Mouse (Mus musculus): Measurements from ENCODE around the gene Tomm40. TPM values are rescaled to one million over a fixed set of nuclear protein-coding genes. Genes with fewer than 3 reads are reported as not detected.

Gene Tomm40
- polyA plus RNA-seq, 1 experiment from 2014 or later, result 158 TPM

DNA sequence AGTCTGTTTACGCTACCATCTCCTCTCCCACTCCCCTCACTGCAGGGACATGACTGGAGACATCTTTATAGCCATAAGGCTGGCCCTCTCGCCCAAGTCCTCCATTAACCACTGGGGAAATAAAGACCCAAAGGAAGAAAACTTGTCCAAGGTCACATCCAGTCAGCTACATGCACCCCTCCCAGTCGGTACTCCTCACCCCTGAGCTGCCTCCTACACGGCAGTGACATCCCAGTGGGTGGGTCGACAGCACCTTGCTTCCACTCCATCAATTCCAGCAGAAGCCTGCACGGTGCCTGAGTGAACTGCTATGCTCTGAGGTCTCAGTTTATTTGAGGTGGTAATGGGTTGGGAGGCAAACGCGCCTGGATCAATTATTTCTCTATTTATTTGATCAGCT, 51.3 kb downstream of the Tomm40 start:
- 21% methylated on average over 8 of the region's 8 CpGs for WGBS
- Histone ChIP-seq H3K4me2 (peak overlapping the region; percentile 85), H3K4me1 (replicated peaks) (peaks cover 27% of the 10 kb centered on the region), H3K9me3 (no peaks in the 10 kb centered on the region), H3K36me3 (no peaks in the 10 kb centered on the region), H3K27me3 (no peaks in the 10 kb centered on the region), H3K9ac (peak overlapping the region; percentile 94), H3K4me3 (peak overlapping the region; percentile 80), H3K27ac (replicated peaks) (no peak overlapping the region)
- no peak for ATAC-seq (ENCODE audit: low FRiP score, low read depth)

DNA sequence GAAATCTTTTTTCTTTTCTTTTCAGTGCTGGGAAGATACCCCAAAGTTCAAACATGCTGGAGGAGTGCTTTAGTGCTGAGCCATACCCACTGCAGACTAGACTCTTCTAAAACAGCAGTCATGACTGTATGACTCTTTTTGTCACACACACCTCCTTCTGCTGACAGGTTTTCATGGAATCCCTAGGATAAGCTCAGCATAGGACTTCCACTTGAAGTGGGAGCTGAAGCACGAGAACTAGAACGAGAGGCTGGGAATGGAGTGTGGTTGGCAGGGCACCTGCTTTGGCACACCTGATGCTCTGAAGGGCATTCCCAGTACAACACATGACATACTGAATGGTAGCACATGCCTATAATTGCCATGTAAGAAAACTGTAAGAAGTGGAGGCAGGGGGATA, 62.6 kb downstream of the Tomm40 start:
- no peak overlapping the region for H3K27ac ChIP-seq (replicated peaks)
- H3K9ac ChIP-seq, result no peak overlapping the region
- no peak overlapping the region for H3K4me3 ChIP-seq
- H3K27me3 ChIP-seq, result no peaks in the 10 kb centered on the region
- WGBS, result 94% methylated on average over 2 of the region's 2 CpGs
- no peak overlapping the region for H3K4me2 ChIP-seq
- peaks cover 48% of the 10 kb centered on the region for H3K36me3 ChIP-seq
- no peaks in the 10 kb centered on the region for H3K4me1 ChIP-seq (replicated peaks)
- H3K9me3 ChIP-seq, result no peaks in the 10 kb centered on the region
- ATAC-seq (ENCODE audit: low FRiP score, low read depth), result no peak

Other genes starting within 250 kb of the Tomm40 start
- gene Bloc1s3, start 207.1 kb downstream of the Tomm40 start, polyA plus RNA-seq (2015; fragmentation: Nextera tagmentation; extraction: Ambion mirVana), result 4.5 and 4.8 TPM in 2 replicates
- gene Trappc6a, start 207.0 kb downstream of the Tomm40 start, polyA plus RNA-seq (2015; fragmentation: Nextera tagmentation; extraction: Ambion mirVana), result 39.4 and 41.4 TPM in 2 replicates
- 1.1 and 1.2 TPM in 2 replicates for gene Nkpd1, start 197.6 kb downstream of the Tomm40 start, polyA plus RNA-seq (2015; fragmentation: Nextera tagmentation; extraction: Ambion mirVana)
- 42.5 and 46.6 TPM in 2 replicates for gene Ppp1r37, start 152.4 kb downstream of the Tomm40 start, polyA plus RNA-seq (2015; fragmentation: Nextera tagmentation; extraction: Ambion mirVana)
- gene Zfp296, start 138.2 kb downstream of the Tomm40 start, polyA plus RNA-seq (2015; fragmentation: Nextera tagmentation; extraction: Ambion mirVana), result 0.19 and 0.47 TPM in 2 replicates
- 152 TPM in 2 replicates for gene Gemin7, start 137.8 kb downstream of the Tomm40 start, polyA plus RNA-seq (2015; fragmentation: Nextera tagmentation; extraction: Ambion mirVana)
- 56.0 and 60.7 TPM in 2 replicates for gene Clasrp, start 111.0 kb downstream of the Tomm40 start, polyA plus RNA-seq (2015; fragmentation: Nextera tagmentation; extraction: Ambion mirVana)
- gene Relb, start 86.0 kb downstream of the Tomm40 start, polyA plus RNA-seq (2015; fragmentation: Nextera tagmentation; extraction: Ambion mirVana), result 7.0 and 7.2 TPM in 2 replicates
- 134 and 143 TPM in 2 replicates for gene Clptm1, start 50.4 kb downstream of the Tomm40 start, polyA plus RNA-seq (2015; fragmentation: Nextera tagmentation; extraction: Ambion mirVana)
- gene Apoc2, start 37.5 kb downstream of the Tomm40 start, polyA plus RNA-seq (2015; fragmentation: Nextera tagmentation; extraction: Ambion mirVana), result 0.58 and 1.1 TPM in 2 replicates
- not detected in 2 replicates for gene Gm44805, start 34.0 kb downstream of the Tomm40 start, polyA plus RNA-seq (2015; fragmentation: Nextera tagmentation; extraction: Ambion mirVana)
- gene Apoc4, start 34.0 kb downstream of the Tomm40 start, polyA plus RNA-seq (2015; fragmentation: Nextera tagmentation; extraction: Ambion mirVana), result not detected in 2 replicates
- 1.9 and 2.3 TPM in 2 replicates for gene Apoc1, start 22.8 kb downstream of the Tomm40 start, polyA plus RNA-seq (2015; fragmentation: Nextera tagmentation; extraction: Ambion mirVana)
- 624 and 744 TPM in 2 replicates for gene Apoe, start 16.2 kb downstream of the Tomm40 start, polyA plus RNA-seq (2015; fragmentation: Nextera tagmentation; extraction: Ambion mirVana)
- 58.9 and 60.4 TPM in 2 replicates for gene Nectin2, start 35.0 kb upstream of the Tomm40 start, polyA plus RNA-seq (2015; fragmentation: Nextera tagmentation; extraction: Ambion mirVana)
- gene Bcam, start 55.6 kb upstream of the Tomm40 start, polyA plus RNA-seq (2015; fragmentation: Nextera tagmentation; extraction: Ambion mirVana), result 20.0 and 20.7 TPM in 2 replicates
- 0.37 TPM in 1 of 2 replicates, not detected in the other for gene Cblc, start 81.4 kb upstream of the Tomm40 start, polyA plus RNA-seq (2015; fragmentation: Nextera tagmentation; extraction: Ambion mirVana)
- gene Bcl3, start 107.3 kb upstream of the Tomm40 start, polyA plus RNA-seq (2015; fragmentation: Nextera tagmentation; extraction: Ambion mirVana), result 0.92 and 1.4 TPM in 2 replicates
- 15.7 and 17.1 TPM in 2 replicates for gene Gm19345, start 136.6 kb upstream of the Tomm40 start, polyA plus RNA-seq (2015; fragmentation: Nextera tagmentation; extraction: Ambion mirVana)
- gene Ceacam16, start 145.9 kb upstream of the Tomm40 start, polyA plus RNA-seq (2015; fragmentation: Nextera tagmentation; extraction: Ambion mirVana), result 0.92 and 2.0 TPM in 2 replicates
- not detected in 2 replicates for gene Ceacam19, start 172.5 kb upstream of the Tomm40 start, polyA plus RNA-seq (2015; fragmentation: Nextera tagmentation; extraction: Ambion mirVana)
- 9.6 and 10.0 TPM in 2 replicates for gene Pvr, start 205.7 kb upstream of the Tomm40 start, polyA plus RNA-seq (2015; fragmentation: Nextera tagmentation; extraction: Ambion mirVana)
- not detected in 2 replicates for gene Igsf23, start 235.3 kb upstream of the Tomm40 start, polyA plus RNA-seq (2015; fragmentation: Nextera tagmentation; extraction: Ambion mirVana)
- not detected in 2 replicates for gene Ceacam20, start 250.0 kb upstream of the Tomm40 start, polyA plus RNA-seq (2015; fragmentation: Nextera tagmentation; extraction: Ambion mirVana)

Measured in hindbrain, embryonic 15.5 days (tissue).